Mouse (Mus musculus) right cerebral cortex, postnatal 25 days (tissue): Measurements from ENCODE around the gene Fbxo24.
"Not testable (repeated sequence)": the region's sequence is repeated elsewhere in the genome, so short reads cannot be mapped to it uniquely, and the experiment has no call there.

ENCODE experiments used
- DNase-seq: peaks from one replicate; pipeline ENCODE4 v3.0.0; 2022

Gene Fbxo24

DNA sequence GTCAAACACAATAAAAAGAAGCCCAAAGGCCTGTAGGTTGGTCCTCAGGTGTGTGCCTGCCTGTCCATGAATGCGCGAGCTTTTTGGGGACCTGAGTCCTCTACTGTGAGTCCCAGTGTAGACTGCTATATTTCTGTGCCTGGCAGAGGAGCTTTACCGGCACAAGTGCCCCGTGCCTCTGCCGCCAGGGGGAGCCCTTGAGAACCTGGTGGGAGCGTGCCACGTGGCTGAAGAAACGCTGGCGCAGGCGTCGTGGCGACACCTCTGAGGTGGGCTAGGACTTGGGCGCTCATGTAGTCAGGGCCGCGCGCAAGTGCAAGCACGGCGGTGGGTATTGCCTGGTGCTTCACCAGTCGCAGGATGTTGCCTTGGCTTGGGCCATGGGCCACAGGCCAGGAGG lies 12.3 kb upstream of the Fbxo24 start, which contains the start of gene Sap25:
Gene Sap25 (plus strand): TSS at position 281 of the 400 bp plus-strand sequence.
- no peak for DNase-seq

DNA sequence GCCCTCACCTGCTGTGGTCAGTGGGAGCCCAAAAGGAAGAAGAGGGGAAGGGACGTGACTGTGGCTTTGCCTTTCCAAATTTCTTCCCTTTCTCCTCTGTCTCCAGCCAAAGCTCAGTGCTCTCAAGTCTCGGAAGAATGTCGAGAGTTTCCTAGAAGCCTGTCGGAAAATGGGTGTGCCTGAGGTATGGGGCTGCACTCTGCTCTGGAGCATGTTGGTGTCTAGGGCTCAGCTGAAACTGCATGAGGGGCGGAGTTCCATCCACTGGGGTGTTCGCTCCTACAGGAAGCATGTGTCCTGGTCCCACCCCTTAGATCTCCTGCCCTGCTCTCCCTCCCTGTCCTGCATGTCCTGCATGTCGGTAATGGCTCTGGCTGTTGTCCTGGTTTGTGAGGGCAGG lies 10.7 kb upstream of the Fbxo24 start:
- no peak for DNase-seq

GRCm38 (mm10) chr5:137633397-137634084 lies 4.7 kb upstream of the Fbxo24 start:
- DNase-seq, result no peak

GRCm38 (mm10) chr5:137631591-137631990 lies 2.8 kb upstream of the Fbxo24 start:
- DNase-seq, result no peak

DNA sequence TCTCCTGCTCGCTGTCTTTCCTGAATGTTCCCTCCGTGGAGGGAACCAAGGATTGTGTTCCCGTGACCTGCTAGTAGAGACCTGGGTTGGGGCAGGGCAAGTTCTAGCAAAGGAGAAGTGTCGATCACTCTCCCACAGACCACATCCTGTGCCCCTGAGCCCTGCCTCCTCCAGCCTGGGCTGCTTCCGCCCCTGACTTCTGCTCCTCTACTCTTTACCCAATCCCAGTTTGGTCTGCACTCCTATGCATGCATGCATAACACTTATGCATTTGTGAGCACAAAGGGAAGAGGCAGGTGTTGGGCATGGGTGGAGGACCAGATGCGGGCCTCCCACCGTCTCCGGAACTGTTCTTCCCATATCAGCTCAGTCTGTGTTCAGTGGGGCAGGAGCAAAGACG lies 2.4 kb upstream of the Fbxo24 start:
- DNase-seq, result peak; percentile 45

DNA sequence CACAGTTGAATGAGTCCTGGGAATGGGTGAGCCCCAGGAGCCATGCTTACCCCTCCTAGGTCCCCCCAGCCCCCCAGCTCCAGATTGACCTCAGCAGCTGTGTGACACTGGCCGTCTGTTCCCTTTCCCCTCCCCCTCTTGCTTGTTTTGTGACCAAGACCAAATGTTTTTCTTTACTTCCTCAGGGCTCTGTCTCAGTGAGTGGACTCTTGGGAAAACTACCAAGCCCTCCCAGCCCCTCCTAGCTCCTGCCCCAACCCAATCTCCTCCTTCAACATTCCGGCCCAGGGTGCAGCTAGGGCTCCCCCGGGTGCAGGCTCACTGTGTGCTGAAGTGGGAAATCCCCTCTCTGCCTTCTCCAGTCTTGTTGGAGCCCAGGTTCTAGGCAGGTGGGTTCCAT lies 1.8 kb upstream of the Fbxo24 start:
- DNase-seq, result no peak

GRCm38 (mm10) chr5:137629906-137630545 lies 1.2 kb upstream of the Fbxo24 start:
- no peak for DNase-seq

DNA sequence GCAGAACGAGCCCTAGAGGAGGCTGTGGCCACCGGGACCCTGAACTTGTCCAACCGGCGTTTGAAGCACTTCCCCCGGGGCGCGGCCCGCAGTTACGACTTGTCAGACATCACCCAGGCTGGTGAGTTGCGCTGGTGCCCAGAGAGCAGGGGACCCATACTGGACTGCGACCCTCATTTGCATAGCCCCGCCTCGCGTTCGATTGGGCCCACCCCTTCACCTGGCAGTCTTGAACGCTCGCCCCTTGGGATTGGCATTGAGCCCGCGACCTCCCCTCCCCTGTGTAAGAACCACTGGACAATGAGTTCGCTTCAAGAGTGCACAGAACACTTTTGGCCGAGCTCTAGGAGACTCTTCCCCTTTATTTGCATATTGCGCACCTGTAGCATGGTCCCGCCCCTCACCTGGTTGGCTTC lies 512 bp upstream of the Fbxo24 start:
- DNase-seq, result no peak

GRCm38 (mm10) chr5:137627991-137628390 lies 811 bp downstream of the Fbxo24 start:
- DNase-seq, result no peak

- DNase-seq, result no peak
These were observed 4.8 kb downstream of the Fbxo24 start for GRCm38 (mm10) chr5:137623937-137624530.

GRCm38 (mm10) chr5:137615347-137615746 lies 13.5 kb downstream of the Fbxo24 start:
- DNase-seq, result no peak

DNA sequence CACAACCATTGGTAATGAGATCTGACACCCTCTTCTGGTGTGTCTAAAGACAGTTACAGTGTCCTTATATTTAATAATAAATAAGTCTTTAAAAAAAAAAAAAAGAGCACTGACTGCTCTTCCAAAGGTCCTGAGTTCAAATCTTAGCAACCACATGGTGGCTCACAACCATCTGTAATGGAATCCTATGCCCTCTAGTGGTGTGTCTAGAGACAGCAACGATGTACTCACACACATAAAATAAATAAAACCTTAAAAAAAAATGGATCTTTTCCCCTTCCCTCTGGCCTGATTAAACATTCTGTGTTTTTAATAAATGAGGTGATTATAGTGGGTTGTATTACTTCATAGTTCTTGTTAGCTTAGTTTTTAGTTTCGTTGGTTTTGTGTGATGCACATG lies 13.9 kb downstream of the Fbxo24 start:
- DNase-seq, result not testable (repeated sequence)

GRCm38 (mm10) chr5:137613550-137613949 lies 15.3 kb downstream of the Fbxo24 start, which contains the start of gene Pcolce:
Gene Pcolce, minus strand, starts transcription at chr5:137613784.
- DNase-seq, result no peak

DNA sequence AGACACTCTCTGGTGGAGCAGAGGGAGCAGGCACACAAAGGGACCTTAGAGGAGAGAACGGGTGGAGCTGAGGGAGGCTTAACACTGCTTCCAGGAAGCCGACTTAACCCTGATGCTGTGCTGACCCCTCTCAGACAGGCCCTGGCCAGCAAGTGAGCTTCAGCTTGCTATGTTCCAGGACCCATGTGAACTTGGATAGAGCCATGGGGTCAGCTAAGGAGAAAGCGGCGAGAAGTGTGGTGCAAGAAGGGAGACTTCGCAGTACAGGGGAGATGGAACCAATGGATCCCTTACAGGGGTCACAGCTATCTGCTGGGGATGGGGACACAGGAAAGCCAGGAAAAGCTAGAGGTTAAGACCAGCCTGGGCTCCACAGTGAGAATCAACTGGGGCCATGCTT lies 15.7 kb downstream of the Fbxo24 start:
- DNase-seq, result no peak

DNA sequence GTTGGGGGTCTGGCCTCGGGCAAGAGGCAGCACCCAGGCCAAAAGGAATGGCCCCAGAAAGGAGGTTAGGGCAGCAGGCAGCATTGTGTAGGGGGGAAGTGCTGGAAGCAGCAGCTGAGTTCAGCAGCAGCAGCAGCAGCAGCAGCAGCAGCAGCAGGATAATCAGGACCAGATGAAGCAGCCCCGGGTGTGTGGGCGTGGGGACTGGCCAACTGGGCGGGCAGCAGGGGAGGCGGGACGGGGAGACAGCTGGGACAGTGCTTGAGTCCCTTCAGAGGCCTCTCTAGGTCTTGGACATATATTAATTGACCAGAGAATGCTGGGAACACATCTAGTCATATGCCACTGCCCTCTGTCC lies 17.6 kb downstream of the Fbxo24 start:
- no peak for DNase-seq

GRCm38 (mm10) chr5:137610548-137611244 lies 18.1 kb downstream of the Fbxo24 start:
- DNase-seq, result no peak

- DNase-seq, result no peak
These were observed 18.7 kb downstream of the Fbxo24 start for GRCm38 (mm10) chr5:137610056-137610455.

DNA sequence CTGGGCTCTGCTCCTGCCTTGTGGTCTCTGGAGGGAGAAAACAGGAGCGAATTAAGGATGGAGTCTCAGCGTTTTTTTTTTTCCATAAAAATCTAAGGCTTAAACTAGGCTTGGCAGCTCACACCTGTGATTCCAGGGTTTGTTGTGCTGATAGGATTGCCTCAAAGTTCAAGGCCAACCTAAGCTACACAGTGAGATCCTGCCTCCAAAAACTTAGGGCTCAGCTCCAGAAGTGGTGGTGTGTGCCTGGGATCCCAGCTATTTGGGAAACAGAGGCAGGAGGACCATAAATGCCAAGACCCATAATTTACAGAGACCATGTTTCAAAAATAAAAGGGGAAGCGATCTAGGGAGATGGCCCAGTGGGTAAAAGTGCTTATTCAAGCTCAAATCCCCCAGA lies 19.5 kb downstream of the Fbxo24 start:
- no peak for DNase-seq

- no peak for DNase-seq
These were observed 20.1 kb downstream of the Fbxo24 start for GRCm38 (mm10) chr5:137608654-137609190.

GRCm38 (mm10) chr5:137607860-137608653 lies 20.7 kb downstream of the Fbxo24 start:
- DNase-seq, result no peak

DNA sequence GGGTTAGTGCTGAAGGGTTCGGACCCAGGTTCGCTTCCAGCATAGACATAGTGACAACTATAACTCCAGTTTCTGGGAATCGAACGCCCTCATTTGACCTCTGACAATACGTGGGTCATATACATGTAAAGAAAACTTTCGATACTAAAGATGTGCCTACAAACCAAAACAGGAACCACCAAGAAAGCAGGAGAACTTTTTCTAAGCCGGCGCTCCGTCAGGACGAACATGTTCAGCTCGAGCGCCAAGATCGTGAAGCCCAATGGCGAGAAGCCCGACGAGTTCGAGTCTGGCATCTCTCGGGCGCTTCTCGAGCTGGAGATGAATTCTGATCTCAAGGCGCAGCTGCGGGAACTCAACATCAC lies 27.5 kb downstream of the Fbxo24 start:
- DNase-seq, result no peak

GRCm38 (mm10) chr5:137600619-137601364 lies 28.0 kb downstream of the Fbxo24 start, which contains the start of gene Mospd3:
Gene Mospd3, minus strand, starts transcription at chr5:137601058.
- peak; percentile 95 for DNase-seq
